Mouse (Mus musculus): ENCODE results near the gene Tuba3b. TPM values are rescaled to one million over a fixed set of nuclear protein-coding genes. Genes with fewer than 3 reads are reported as not detected.

Gene Tuba3b
- polyA plus RNA-seq, 1 experiment from 2014 or later, result not detected

DNA sequence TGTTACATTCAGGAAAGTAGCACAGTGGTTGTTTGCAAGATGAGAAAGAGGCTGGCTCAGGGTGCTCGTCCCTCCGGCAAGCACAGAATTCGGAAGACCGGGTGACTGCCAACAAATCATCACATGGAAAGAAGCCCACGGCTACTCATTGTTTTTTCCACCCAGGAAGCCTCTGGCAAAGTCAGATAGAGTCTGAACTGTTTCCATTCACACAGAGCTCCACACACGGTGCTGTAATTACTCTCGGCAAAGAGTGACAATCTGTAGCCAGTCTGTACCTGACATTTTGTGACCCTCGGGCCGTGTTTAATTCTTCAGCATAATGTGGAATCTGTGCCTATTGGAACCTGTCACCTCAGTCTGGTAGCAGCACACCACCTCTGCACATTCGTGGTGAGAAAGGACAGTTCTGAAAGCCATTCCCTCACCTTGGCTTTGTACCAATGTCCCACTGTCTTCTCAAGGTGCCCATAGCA lies 54.1 kb downstream of the Tuba3b start:
- H3K4me3 ChIP-seq (ENCODE audit: low read depth, low read length), result no peak overlapping the region
- no peak overlapping the region for H3K4me2 ChIP-seq (ENCODE audit: low read depth, low read length)
- ATAC-seq (ENCODE audit: low read depth), result peak; percentile 49; the same call in 1 of the 2 replicates
- H3K36me3 ChIP-seq (ENCODE audit: control insufficient read depth, insufficient read depth, low read length), result no peaks in the 10 kb centered on the region
- no peaks in the 10 kb centered on the region for H3K27me3 ChIP-seq (ENCODE audit: control insufficient read depth, insufficient read depth, low read length)
- no peak overlapping the region for H3K9ac ChIP-seq (replicated peaks; ENCODE audit: low read depth, low read length)
- no peaks in the 10 kb centered on the region for H3K9me3 ChIP-seq (ENCODE audit: control insufficient read depth, low read length)
- 34% methylated on average over 10 of the region's 10 CpGs for WGBS
- H3K27ac ChIP-seq (ENCODE audit: low read depth, low read length), result no peak overlapping the region
- H3K4me1 ChIP-seq (ENCODE audit: control insufficient read depth, insufficient read depth, low read length), result no peaks in the 10 kb centered on the region

Other genes with a start within 250 kb of the Tuba3b start
- gene Lmntd1, start 1.4 kb upstream of the Tuba3b start, polyA plus RNA-seq (2014; fragmentation: Nextera tagmentation; extraction: Ambion mirVana), result 0.16 and 1.5 TPM in 2 replicates
- gene Rassf8, start 131.0 kb downstream of the Tuba3b start, polyA plus RNA-seq (2014; fragmentation: Nextera tagmentation; extraction: Ambion mirVana), result 5.5 and 6.2 TPM in 2 replicates
- 4.9 and 6.6 TPM in 2 replicates for gene Bhlhe41, start 249.8 kb downstream of the Tuba3b start, polyA plus RNA-seq (2014; fragmentation: Nextera tagmentation; extraction: Ambion mirVana)